9 mouse cellular contexts compared by ENCODE assay signal in genomic region chr1:36279202-36279601, GRCm38 (mm10). TPM values are rescaled to one million over a fixed set of nuclear protein-coding genes. Genes with fewer than 3 reads are reported as not detected.
A peak's percentile ranks its signal among the peaks of the same experiment; 100 is the strongest.
DNase-seq lines count a peak whose midpoint lies in the region; ATAC-seq lines count a peak whose summit lies in the region.
"Had no signal": no experiment of that assay in that cellular context is flagged by ENCODE, and none has a peak within 500 bp of the region (broad histone marks: within the 10 kb centered on the region; RNA-seq: fewer than 3 reads in every experiment).

No protein-coding gene starts in this region.

- no peaks in the 10 kb centered on the region for H3K36me3 ChIP-seq in forebrain, embryonic 10.5 days (replicated peaks)
- H3K36me3 ChIP-seq in forebrain, embryonic 13.5 days (ENCODE audit: poor library complexity, severe bottlenecking), result no peaks in the 10 kb centered on the region

- no peaks in the 10 kb centered on the region for H3K4me1 ChIP-seq in forebrain, embryonic 10.5 days
- no peaks in the 10 kb centered on the region for H3K4me1 ChIP-seq in forebrain, embryonic 13.5 days

- no peak overlapping the region for H3K27ac ChIP-seq in forebrain, embryonic 10.5 days
- H3K27ac ChIP-seq in forebrain, embryonic 13.5 days, result no peak overlapping the region
- H3K27ac ChIP-seq: macrophage had no signal

- DNase-seq in forebrain, embryonic 10.5 days (ENCODE audit: extremely low spot score, low spot score), result peak; percentile 71
- DNase-seq in adrenal gland, postnatal 14 days, result peak; percentile 91
- peak; percentile 70 for DNase-seq in embryo, embryonic 11.5 days (ENCODE audit: low read depth, low spot score)
- DNase-seq in heart, postnatal 10 days, result peak; percentile 87 to 92
- DNase-seq in layer of hippocampus, adult 9-10 months (ENCODE audit: low spot score), result peak; percentile 42
- DNase-seq in lung, postnatal 4 days, result peak; percentile 72 to 87
- DNase-seq in spleen, adult 12 weeks (ENCODE audit: low spot score), result peak; percentile 69

- H3K9ac ChIP-seq in forebrain, embryonic 13.5 days, result no peak overlapping the region

- no peak for ATAC-seq in forebrain, embryonic 13.5 days

- intact Hi-C loops in heart, postnatal 10 days (cut with DNase I), result loop anchor here (2.0 to 10.0 kb wide), 2 partner anchors 134 to 214 kb away; partner anchors contain the start of gene Hs6st1

- 25% methylated on average over 3 of the region's 3 CpGs for WGBS in forebrain, embryonic 10.5 days
- 22% methylated on average over 3 of the region's 3 CpGs for WGBS in forebrain, embryonic 13.5 days

- H3K4me2 ChIP-seq in forebrain, embryonic 13.5 days, result no peak overlapping the region

- no peak overlapping the region for H3K4me3 ChIP-seq in forebrain, embryonic 10.5 days
- no peak overlapping the region for H3K4me3 ChIP-seq in forebrain, embryonic 13.5 days

- H3K9me3 ChIP-seq in forebrain, embryonic 10.5 days, result no peaks in the 10 kb centered on the region
- H3K9me3 ChIP-seq in forebrain, embryonic 13.5 days (replicated peaks), result no peaks in the 10 kb centered on the region

- H3K27me3 ChIP-seq in forebrain, embryonic 10.5 days (ENCODE audit: poor library complexity, severe bottlenecking), result no peaks in the 10 kb centered on the region
- no peaks in the 10 kb centered on the region for H3K27me3 ChIP-seq in forebrain, embryonic 13.5 days

RNA-seq across cellular contexts. Expression of gene Neurl3, which starts 4.7 kb away (rescaled TPM):
- 0.32 and 0.37 TPM in 2 replicates for polyA plus RNA-seq in forebrain, embryonic 10.5 days (2016; fragmentation: Nextera tagmentation; extraction: Ambion mirVana)
- 0.32 and 0.43 TPM in 2 replicates for polyA plus RNA-seq in forebrain, embryonic 13.5 days (2015; fragmentation: Nextera tagmentation; extraction: Ambion mirVana)
- 4.0 and 5.8 TPM in 2 replicates for total RNA-seq in adrenal gland, postnatal 14 days (2021)
- 1 to 10 TPM; 3.2 to 6.1 TPM for total RNA-seq in heart, postnatal 10 days (2021)

RNA-seq across cellular contexts. Expression of gene Arid5a, which starts 28.3 kb away (rescaled TPM):
- polyA plus RNA-seq in forebrain, embryonic 10.5 days (2016; fragmentation: Nextera tagmentation; extraction: Ambion mirVana), result 2.9 TPM in 2 replicates
- polyA plus RNA-seq in forebrain, embryonic 13.5 days (2015; fragmentation: Nextera tagmentation; extraction: Ambion mirVana), result 1.5 and 2.2 TPM in 2 replicates
- total RNA-seq in adrenal gland, postnatal 14 days (2021), result 6.0 and 10.6 TPM in 2 replicates
- 10 to 100 TPM; 13.8 to 15.2 TPM for total RNA-seq in heart, postnatal 10 days (2021)

RNA-seq across cellular contexts. Expression of gene Uggt1, which starts 34.7 kb away (rescaled TPM):
- polyA plus RNA-seq in forebrain, embryonic 10.5 days (2016; fragmentation: Nextera tagmentation; extraction: Ambion mirVana), result 52.1 and 53.6 TPM in 2 replicates
- polyA plus RNA-seq in forebrain, embryonic 13.5 days (2015; fragmentation: Nextera tagmentation; extraction: Ambion mirVana), result 47.4 and 50.3 TPM in 2 replicates
- 42.8 and 45.7 TPM in 2 replicates for total RNA-seq in adrenal gland, postnatal 14 days (2021)
- total RNA-seq in heart, postnatal 10 days (2021), result 10 to 100 TPM; 32.5 to 35.8 TPM
